Mouse (Mus musculus): ENCODE measurements around the gene Desi2.

- no peak for TF ChIP-seq CTCF (IDR thresholded peaks at IDR 0.05; ENCODE audit: low read depth)
- no peak for TF ChIP-seq EP300 (IDR thresholded peaks at IDR 0.05; ENCODE audit: low read depth)
Observed at GRCm38 (mm10) chr1:178238676-178239075, 51.5 kb downstream of the Desi2 start.
